Mouse (Mus musculus) c-Kit-negative CD71-positive TER-119-positive erythroid progenitor cells, embryonic 14.5 days (primary cell): Measurements from ENCODE around the gene Ralgps1.
A peak's percentile ranks its signal among the peaks of the same experiment; 100 is the strongest.
"Not testable (repeated sequence)": the region's sequence is repeated elsewhere in the genome, so short reads cannot be mapped to it uniquely, and the experiment has no call there.

ENCODE experiments used
- DNase-seq: peaks from one replicate; pipeline ENCODE4 v3.0.0-alpha.2; 2013; ENCODE audit warnings: low read depth, low spot score

Gene Ralgps1

DNA sequence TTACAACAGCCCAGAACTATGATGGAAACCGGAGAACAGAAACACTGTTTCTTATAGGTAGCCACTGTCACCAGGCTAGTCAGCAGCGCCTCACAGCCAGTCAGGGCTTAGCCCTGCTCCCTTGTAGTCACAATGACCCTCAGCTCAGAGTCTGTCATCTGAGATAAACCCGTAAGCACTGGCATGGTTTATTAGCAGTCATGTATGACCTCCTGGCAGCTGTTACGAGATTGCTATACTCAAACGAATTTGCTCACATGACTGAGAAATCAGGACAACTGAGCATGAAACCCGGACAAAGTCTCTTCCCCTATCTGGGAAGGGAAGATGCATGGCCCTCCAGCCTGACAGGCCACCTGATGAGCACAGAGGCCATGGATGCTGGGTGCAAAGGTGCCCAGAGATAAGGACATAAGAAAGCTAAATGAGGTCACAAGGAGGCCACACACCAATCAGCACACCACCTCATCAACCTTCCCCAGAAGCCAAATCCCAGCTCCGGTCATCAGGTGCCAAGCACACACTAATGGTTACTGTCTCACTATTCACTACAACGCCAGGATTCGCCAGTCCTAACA, 10.1 kb downstream of the Ralgps1 start:
- DNase-seq, result no peak

DNA sequence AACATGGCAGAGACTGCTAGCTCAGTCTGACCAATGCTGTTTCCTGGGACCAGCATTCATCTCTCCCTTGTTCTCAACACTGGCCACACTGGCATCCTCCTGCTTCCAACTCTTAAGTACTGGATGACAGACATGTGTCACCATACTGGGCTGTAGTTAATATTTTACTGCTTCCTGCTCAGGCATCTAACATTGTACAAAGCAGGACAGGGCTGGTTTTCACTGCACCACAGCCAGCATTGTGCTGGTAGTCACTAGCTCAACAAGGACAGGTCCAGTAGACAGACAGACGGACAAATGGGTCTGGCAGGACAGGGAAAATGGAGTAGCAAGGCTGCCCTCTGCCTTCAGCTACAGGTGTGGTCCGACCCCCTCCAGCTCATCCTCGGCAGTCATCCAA, 10.7 kb downstream of the Ralgps1 start:
- DNase-seq, result no peak

DNA sequence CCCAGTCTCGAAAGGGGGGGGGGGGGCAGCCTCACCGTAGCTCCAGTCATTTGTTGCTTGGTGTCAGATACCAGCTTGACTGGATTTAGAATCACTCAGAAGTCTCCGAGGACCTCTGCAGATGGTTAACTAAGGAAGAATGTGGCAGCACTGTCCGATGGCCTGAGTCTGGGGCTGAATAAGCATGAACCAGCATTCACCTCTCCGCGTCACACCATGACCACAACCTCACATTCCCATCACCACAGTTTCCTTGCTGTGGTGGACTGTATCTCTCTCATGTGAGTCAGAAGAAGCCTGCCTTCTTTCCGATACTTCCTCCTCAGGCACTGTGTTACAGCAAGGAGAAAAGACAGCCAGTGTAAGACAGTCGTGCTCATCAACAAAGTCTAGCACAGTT, 12.1 kb downstream of the Ralgps1 start:
- no peak for DNase-seq

DNA sequence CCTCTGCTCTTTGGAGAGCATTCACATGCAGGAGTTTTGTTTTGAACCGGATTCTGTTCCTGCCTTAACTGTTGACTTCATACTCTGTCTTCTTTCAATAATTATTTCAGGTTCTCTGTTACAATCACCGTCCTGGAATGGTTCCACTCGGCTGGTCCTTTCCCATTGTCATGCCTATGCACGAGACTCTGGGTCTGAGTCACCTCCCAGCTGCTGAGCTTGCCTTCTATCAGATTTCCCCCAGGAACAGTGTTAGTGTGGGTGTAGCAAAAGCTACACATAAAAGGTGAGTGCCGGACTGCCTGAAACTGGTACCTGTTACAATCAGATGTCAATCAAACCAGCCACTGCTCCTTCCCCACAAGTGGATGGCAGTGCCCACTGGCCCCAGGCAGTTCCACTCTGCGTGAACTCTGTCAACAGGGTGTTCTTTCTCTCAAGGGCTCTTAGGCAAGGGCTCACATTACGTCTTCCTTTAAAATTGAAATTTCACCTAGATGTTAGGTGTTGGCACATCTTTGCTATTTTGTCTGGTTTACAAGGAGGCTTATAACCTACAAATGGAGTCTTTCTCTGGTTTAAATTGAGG, 13.9 kb downstream of the Ralgps1 start:
- DNase-seq, result no peak

DNA sequence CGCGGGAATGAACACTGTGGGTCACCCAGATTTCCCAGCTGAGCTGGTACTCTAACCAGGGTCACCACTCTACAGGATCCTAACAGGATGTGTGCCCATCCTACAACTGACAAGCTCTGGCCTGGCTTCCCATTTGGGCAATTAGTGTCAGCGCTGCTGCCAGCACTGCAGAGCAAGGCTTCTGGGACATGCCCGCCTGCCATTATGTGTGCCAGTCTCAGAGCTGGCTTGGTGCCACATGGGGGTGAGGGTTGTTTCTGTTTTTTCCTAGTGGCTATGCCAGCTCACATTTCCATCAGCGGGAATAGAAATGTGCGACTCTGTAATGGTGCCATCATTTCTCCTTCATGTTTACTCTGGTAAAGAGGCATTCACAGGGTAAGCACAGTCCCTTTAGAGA, 15.7 kb downstream of the Ralgps1 start:
- no peak for DNase-seq

DNA sequence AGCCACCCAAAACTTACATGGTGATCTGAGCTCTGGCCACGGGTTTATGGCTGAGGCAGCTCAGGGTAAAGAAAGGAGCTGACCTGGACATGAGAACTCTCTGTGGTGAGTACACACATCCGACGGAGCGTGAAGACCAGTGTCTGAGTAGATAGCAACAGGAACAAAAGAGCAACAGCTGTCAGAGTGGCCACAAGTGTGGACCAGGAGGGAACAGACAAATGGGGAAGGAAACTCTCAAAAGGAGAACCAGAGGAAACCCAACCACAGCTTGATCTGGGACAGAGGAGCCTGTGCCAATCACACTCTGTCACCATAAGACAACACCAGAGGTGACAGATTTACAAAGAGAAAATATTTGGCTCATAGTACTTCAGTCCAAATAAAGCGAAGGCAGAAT, 17.9 kb downstream of the Ralgps1 start:
- no peak for DNase-seq

DNA sequence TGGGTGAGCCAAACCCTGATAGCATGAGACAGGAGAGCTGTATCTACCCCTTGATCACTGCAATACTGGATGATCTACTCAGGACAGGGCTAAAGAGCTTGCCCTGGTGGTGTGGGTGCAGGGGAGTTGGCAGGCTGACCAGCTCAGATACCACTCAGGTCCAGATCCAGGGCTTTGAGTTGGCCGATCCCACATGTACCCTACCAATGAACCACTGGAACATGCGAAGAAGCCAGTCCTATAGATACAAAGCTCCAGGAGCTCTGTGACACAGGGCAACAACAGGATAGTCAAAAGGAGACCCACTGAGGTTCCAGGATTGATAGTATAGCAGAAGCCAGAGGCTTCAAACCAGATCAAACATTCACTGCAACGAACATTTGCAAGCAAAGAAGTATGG, 19.8 kb downstream of the Ralgps1 start:
- DNase-seq, result no peak

DNA sequence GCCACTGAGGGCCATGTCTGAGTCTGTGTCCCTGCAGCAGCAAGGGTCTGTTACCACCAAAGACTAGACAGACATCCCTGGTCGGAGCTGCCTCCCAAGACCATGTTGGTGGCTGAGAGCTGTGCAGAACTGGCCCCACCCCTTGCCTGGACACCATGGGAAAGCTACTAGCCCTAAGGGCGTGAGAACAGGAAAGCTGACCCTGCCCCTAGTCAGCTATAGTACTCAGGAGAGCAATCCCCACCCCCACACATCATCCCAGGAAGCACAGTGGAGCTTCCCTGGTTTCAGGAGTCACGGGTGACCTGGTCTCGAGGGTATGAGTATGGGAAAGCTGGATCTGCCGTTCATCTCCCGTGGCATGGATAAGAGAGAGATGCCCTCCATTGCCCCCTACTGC, 20.4 kb downstream of the Ralgps1 start:
- DNase-seq, result no peak

DNA sequence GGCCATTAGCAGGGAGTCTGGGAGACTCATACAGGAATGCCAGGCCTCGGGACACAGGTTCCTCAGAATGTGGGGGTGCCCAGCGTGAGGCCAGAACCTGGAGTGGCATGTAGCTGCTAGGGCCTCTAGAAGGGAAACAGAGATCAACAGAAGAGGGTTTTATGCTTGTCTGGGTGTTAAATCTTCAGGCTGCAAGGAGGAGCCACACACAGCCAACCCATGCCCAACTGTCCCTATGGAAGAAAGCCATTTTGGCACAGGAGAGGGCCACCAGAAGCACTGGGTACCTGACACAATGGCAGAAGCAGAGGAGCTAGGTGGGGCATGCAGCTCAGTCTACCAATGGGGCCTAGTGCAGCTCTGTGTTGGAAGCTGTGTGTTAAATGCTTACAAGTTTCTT, 21.7 kb downstream of the Ralgps1 start:
- DNase-seq, result no peak

DNA sequence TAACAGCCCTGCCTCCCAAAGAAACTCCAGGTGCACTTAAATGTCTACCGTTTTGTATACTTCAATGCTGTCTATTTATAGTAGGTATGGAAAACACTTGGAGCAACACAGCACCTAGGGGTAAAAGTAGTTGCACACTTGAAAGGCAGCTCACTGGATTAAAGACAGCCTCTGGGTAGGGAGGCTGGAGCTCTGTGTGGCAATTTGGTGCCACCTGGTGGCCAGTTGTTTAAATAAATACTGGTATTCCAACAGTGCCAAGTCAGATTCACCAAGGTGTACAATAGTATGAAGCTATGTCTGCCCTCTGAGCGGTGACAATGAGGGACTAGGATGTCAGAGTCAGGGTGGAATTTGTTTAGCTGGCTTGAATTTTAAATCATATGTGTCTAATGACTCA, 22.2 kb downstream of the Ralgps1 start:
- peak; percentile 42 for DNase-seq

DNA sequence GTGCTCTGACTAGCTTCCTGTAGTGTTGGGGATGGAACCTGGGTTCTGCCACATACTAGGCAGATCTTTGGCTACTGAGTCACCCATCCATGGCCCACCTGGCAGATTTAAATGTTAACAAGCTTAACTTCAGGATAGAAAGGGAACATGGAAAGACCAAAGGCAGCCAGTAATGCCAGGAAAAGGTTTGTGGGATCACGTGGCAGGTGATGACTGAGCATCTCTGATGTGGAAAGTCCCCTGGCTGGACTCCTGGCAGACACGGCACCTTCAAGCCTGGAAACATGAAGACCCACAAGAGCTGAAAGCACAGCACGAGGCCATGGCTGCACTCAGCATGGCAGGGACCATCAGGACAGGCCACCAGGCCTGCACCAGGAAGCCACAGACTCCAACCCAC, 23.0 kb downstream of the Ralgps1 start:
- DNase-seq, result no peak

DNA sequence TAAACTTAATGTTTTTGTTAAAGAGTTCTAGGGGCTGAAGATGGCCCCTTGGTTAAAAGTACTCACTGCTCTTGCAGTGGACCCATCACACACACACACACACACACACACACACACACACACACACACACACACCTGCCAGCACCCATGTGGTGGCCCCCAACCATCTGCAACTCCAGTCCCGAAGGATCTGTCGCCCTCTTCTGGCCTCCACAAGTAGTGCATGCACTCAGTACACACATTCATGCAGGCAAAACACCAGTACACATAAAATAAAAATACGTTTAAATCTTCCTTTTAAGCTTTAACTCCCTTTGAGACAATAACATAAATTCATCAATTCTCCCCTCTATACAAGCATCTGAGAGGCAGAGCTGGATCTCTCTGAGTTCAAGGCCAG, 23.7 kb downstream of the Ralgps1 start:
- DNase-seq, result no peak

DNA sequence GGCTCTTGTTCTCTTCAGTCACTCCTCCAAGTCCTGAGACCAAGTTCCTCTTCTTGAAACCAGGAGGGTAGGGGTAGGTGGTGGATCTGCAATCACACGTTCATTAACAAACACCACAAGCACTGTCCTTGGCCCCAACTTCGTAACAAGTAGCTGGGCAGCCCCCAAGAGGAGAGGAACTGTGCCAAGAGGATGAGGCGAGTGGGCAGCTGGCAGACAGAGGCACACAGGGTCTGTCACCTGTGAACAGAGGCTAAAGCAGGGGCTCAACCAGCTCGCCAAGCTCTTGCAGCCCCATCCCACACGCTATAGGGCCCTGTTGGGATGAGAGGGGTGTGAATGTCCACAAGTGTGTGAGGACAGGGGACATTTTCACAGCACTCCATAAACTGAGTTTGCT, 24.5 kb downstream of the Ralgps1 start:
- no peak for DNase-seq

DNA sequence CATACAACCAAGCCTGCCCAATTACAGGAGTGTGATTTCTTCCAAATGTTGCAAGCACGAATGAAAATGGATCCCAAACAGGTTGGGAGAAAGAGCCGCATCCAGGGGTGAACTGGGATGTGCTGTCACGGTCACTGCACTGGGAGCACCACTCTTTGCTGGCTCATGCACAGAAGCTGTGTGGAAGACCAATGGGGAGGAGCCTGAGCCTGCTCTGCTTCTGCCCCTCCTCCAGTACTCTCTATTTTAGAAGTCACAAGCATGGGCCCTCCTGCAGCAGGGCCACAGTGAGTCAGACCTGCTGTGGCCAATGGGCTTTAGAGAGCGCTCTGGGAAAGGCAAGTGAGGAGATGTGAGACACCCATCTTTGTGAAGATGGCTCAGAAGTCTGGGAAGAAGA, 25.3 kb downstream of the Ralgps1 start:
- no peak for DNase-seq

DNA sequence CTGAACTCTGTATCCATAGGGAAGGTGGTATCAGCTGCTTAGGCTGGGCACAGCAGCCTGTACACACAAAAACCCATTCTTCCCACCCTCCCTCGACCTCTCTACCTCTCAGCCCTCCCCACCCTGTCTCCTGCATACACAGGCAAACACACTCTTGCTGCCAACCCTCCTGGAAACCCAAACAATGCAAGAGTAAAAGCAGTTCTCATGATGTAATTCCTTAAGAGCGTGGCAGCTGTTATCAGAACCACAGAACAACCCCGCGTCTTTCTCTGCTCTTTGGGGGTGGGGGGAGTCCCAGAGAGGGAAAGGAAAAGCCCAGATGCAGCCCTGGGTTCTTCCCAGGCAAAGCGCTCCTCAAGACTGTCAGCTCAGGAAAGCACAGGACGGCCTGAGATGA, 25.8 kb downstream of the Ralgps1 start:
- DNase-seq, result no peak

DNA sequence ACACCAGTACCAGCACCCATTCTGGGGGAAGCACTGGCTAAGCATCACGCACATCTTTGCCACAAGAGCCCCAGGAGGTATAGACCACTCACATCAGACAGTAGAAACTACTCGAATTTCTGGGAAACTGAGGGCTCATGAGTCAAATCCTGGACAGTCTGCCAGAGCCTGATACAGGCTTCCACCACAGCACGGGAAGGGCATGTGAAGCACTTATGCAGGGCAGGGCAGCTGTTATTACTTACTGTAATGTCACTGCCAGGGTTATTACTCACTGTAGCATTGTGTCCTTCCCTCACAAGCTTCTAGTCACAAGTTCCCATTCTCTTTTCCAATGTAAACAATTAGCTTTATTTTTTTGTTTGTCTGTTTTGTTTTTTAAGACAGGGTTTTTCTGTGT, 27.9 kb downstream of the Ralgps1 start:
- no peak for DNase-seq

DNA sequence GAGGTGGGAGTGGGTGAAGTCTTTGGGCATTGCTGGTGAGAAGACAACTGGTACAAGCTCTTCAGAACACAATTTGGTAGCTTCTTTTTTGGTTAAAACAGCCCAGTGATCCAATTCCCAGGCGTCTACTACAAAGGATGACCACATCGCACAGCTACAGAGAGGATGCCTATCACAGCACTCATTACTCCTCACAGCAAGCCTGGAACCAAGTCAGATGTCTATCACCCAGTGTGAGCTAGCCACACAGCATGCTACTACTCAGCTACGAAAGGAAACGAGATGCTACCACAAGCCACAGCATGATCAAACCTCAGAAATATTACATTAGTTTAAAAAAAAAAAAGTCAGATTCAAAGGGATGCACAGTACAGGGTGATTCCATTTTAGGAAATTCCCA, 29.1 kb downstream of the Ralgps1 start:
- DNase-seq, result no peak

DNA sequence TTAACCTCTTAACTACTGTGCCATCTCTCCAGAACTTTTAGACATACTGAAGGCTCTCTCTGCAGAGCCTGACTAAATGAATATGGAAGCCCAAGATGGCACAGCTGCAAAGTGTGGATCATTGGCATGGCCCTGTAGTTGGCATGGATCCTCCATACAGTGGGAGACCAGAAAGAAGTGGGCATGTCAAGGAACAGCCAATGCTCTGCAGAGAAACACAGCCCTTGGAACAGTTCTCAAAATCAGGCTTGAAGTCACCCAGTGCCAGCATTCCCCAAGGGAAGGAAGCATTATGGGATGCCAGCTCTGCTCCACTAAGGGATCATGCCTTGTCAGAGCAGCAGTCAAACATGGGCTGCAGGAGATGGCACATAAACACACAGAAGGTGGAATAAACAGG, 35.5 kb downstream of the Ralgps1 start:
- DNase-seq, result no peak

DNA sequence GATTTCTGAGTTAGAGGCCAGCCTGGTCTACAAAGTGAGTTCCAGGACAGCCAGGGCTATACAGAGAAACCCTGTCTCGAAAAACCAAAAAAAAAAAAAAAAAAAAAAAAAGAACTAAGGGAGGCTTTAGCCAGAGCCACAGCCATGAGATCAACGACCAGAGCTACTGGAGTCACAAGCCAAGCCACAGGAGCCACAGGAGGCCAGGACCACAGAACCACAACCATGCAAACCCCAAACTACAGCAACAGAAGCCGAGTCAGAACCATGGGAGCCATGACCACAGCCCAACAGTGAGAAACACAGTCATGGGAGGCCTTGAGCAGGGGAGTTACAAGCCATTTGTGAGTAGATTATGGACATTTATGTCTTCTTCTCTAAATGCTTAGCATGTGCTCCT, 41.7 kb downstream of the Ralgps1 start:
- DNase-seq, result no peak

DNA sequence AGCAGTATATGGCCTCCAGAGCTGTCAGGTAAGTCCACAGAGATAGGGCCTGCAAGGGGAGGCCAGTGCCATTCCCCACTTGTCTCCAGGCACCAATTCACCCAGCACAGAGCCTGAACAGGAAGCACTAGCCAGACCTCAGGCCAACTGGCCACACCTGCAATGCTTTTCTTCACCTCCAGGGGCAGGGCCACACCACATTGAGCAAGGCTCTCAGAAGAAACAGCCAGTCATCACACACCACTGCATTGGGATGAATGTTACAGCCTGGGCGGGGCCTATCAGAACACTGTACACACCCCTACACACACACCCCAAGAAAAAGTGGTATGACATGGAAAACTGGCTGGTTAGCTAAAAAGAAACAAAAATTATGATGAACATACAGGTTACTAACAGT, 42.3 kb downstream of the Ralgps1 start:
- peak; percentile 3 for DNase-seq

DNA sequence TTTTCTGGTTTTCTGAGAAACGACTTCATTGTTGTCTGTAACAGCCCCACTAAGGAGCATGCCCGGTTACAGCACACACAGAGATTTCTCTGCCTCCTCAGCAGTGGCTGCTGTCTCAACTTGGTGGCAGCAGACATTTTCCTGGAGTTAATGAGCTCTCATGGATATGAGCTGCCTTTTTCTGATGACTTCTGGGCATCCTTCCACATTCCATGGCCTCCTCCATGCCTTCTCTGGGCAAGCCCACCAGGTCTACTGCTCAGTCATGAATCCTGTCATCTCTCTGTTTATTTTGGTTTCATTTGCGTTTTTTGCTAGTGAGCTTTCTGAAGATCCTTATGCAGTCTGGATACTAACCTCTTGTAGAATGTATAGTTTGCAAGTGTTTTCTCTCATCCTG, 45.9 kb downstream of the Ralgps1 start:
- DNase-seq, result no peak

DNA sequence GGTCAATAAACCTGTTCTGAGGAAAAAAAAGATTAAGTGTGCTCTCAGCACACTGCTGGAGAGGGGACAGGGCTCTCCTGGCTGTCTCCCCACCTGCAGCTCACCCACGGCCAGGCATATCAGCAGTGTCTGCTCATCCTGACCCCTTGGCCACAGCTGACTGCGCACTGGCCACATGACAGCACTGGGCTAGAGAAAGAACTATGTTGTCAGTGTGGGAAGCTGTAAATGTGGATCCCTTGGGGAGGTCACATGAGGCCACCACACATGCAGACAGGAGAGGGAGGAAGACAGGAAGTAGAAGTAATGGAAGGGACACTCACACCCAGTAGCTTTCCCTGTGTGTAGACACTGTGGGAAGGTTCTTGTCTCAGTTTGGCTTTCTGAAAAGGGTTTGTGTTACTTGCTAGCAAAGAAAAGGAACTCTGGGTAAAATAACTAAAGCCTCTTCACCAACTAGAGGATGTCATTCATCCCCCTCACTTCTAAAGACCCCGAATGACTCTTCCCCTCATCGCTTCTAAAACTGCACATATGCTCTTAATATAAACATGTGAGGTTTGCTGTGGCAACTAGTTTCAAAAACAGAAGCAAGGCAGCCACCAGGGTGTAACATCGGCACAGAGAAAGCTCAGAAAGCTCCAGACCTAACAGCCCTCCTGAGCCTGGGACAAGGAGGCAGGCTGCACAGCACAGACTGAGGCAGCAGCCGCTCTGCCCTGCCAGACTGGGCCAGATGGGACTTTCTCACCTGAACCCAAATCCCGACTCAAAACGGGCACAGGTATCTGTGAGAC, 47.3 kb downstream of the Ralgps1 start:
- no peak for DNase-seq

DNA sequence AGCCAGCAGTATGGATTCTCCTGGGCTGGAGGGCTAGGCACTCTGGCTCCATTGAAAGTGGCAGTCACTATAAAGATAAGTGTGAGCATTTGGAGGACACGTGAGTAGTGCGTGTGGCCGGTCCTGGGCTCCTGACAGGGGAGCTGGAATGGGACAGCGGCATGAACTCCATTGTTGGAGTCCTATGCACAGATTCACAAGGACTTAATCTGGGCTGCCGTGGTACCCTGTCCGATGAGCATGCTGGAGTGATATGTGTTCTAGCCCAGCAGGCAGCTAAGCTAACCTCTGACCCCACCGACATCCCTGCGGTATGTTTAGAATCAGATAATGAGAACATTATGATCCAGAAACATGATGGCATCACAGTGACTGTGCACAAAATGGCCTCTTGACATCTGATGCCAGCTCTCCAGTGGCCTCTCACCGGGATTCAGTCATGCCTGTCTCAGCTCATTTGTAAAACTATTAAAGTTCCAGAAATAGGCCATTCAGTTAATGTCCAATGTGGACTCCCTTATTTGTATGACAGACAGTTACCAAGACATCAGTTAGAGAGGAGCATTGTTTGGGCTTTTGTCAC, 48.2 kb downstream of the Ralgps1 start:
- DNase-seq, result not testable (repeated sequence)
